Mouse (Mus musculus) limb, embryonic 14.5 days (tissue): ENCODE measurements around the gene Nfkbib. TPM values are rescaled to one million over a fixed set of nuclear protein-coding genes. Genes with fewer than 3 reads are reported as not detected.

Source experiments
- ATAC-seq: fragments of 200-750 bp; cut with Nextera tagmentation; 2 replicates; pipeline ENCODE4 v1.8.0; 2017; ENCODE audit warnings: low read depth, moderate number of reproducible peaks, moderate TSS enrichment; ENCODE audit not compliant: low FRiP score
- DNase-seq: peaks from one replicate; pipeline ENCODE4 v3.0.0-alpha.2; 2015; ENCODE audit warnings: low spot score
- H3K27ac ChIP-seq: fragments of 300-500 bp; sonication (generic); replicated peaks from 2 replicates; pipeline ENCODE4 v1.5.1; 2014; ENCODE audit warnings: low read depth, mild to moderate bottlenecking, low read length, moderate library complexity, mixed read lengths
- H3K27me3 ChIP-seq: fragments of 300-500 bp; sonication (generic); 2 replicates; pipeline ENCODE4 v1.6.1; 2014; ENCODE audit warnings: low read length, mixed read lengths; ENCODE audit not compliant: control insufficient read depth, insufficient read depth
- H3K36me3 ChIP-seq: fragments of 300-500 bp; sonication (generic); 2 replicates; pipeline ENCODE4 v1.6.1; 2014; ENCODE audit warnings: mild to moderate bottlenecking, low read length, moderate library complexity, mixed read lengths; ENCODE audit not compliant: control insufficient read depth, insufficient read depth
- H3K4me1 ChIP-seq: fragments of 300-500 bp; sonication (generic); 2 replicates; pipeline ENCODE4 v1.6.1; 2014; ENCODE audit warnings: antibody characterized with exemption, low read length, mixed read lengths; ENCODE audit not compliant: control insufficient read depth, insufficient read depth
- H3K4me2 ChIP-seq: fragments of 300-500 bp; sonication (generic); replicated peaks from 2 replicates; pipeline ENCODE4 v1.6.1; 2014; ENCODE audit warnings: low read depth, mild to moderate bottlenecking, low read length, moderate library complexity; ENCODE audit not compliant: severe bottlenecking
- H3K4me3 ChIP-seq: fragments of 300-500 bp; sonication (generic); replicated peaks from 2 replicates; pipeline ENCODE4 v1.5.1; 2014; ENCODE audit warnings: low read length
- H3K9ac ChIP-seq: fragments of 300-500 bp; sonication (generic); 2 replicates; pipeline ENCODE4 v1.6.1; 2014; ENCODE audit warnings: mild to moderate bottlenecking, low read depth, low read length, moderate library complexity; ENCODE audit not compliant: severe bottlenecking
- H3K9me3 ChIP-seq: fragments of 300-500 bp; sonication (generic); 2 replicates; pipeline ENCODE4 v1.6.1; 2016; ENCODE audit warnings: low read length; ENCODE audit not compliant: control insufficient read depth
- POLR2A ChIP-seq: fragments of 200-500 bp; IDR thresholded peaks from 2 replicates; pipeline ENCODE4 v1.8.0; 2012; ENCODE audit warnings: inconsistent platforms, mild to moderate bottlenecking, moderate library complexity, borderline replicate concordance; ENCODE audit not compliant: insufficient read depth, insufficient read length; ENCODE audit errors: extremely low read depth
- WGBS: fragments of 180-500 bp; shearing (Covaris S2); extraction: QIAGEN DNeasy Blood & Tissue Kit; methylation state at CpG from one replicate; pipeline ENCODE4 v1.1.7; 2014; 5-methylcytosine and 5-hydroxymethylcytosine counted together
- polyA plus RNA-seq, 2 experiments: library from polyadenylated mRNA; depleted of rRNA in 1 of 2; stranded (reverse) in 1 of 2; unstranded in 1 of 2; fragments of >200 nt; fragmentation: Nextera tagmentation in 1 of 2; extraction: Ambion mirVana in 1 of 2; gene quantifications; 2 replicates each; pipeline versions ENCODE4 v1.2.1 to v1.2.3; 2012 to 2014

Nfkbib gene
- polyA plus RNA-seq, 2 experiments = 27.4 to 41.9 TPM

DNA sequence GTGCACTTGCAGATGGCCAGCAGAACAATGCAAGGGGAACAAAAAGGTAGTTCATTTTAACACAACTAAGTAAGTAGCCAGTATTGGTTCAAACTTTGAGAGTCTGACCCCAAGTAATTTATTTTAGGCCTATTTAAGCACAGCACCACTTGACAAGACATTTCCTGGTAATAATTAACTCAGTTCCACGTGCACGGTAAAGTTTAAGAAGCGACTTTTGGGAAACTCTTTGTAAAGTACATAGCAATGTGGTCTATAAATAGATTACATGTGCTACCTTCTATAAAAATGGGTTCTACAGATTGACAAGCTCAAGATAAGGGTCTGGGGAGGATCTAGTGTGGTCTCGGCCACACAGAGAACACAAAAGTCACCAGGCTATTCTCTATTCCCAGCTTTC, 36.4 kb upstream of the Nfkbib start:
- H3K9me3 ChIP-seq = 0 out of 2 replicates have a peak, but pooled peaks cover 3% of the 10 kb centered on the region
- TF ChIP-seq POLR2A = no peak
- no peak overlapping the region for H3K9ac ChIP-seq
- ATAC-seq (no peak), DNase-seq (no peak)
- peak overlapping the region; percentile 90; the same call in 1 of the 2 replicates for H3K27ac ChIP-seq
- no peak overlapping the region for H3K4me3 ChIP-seq
- H3K4me2 ChIP-seq = no peak overlapping the region
- no peaks in the 10 kb centered on the region for H3K36me3 ChIP-seq
- H3K27me3 ChIP-seq = no peaks in the 10 kb centered on the region
- H3K4me1 ChIP-seq = peaks cover 32% of the 10 kb centered on the region
- WGBS = 38% methylated on average over 4 of the region's 4 CpGs

DNA sequence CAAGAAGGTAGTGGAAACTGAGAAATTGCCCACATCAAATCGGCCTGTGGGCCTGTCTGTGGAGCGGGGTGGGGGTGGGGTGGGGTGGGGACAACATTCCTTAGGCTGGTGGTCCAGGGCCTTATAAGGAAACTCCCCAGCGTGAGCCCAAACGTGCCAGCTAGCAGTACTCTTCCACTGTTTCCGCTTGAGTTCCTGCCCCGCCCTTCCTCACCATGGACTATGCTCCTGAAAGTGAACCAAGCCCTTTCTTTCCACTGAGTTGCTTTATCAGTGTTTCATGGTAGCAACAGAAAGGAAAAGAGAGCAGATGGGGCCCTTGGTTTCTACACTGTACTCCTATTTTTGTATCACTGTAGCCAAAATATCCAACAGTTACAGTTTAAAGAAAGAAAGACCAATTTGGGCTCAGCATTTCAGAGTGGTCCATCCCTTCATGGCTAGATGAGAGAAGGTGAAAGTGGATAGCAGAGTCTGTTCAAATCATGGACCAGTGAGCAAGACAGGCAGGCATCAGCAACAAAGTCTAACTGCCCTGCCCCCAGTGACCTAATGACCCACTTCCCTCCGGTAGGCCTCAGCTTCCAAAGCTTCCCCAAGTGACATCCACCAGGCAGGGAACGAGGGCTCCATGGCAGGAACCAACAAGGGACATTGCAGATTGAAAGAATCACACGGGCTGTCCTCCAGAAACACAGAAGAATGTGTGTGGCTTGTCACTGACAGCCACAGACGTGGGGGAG, 35.7 kb upstream of the Nfkbib start:
- Histone ChIP-seq H3K4me3 (no peak overlapping the region), H3K4me2 (peak overlapping the region; percentile 28; the same call in 1 of the 2 replicates), H3K36me3 (no peaks in the 10 kb centered on the region), H3K4me1 (peaks cover 29% of the 10 kb centered on the region), H3K9me3 (0 out of 2 replicates have a peak, but pooled peaks cover 3% of the 10 kb centered on the region), H3K27ac (peak overlapping the region; percentile 90), H3K27me3 (no peaks in the 10 kb centered on the region), H3K9ac (0 out of 2 replicates have a peak overlapping the region, but pooled peaks have one; percentile 3)
- DNase-seq = peak; percentile 57
- no peak for TF ChIP-seq POLR2A
- ATAC-seq = peak; percentile 61; the same call in 1 of the 2 replicates
- 10% methylated on average over 10 of the region's 10 CpGs for WGBS

DNA sequence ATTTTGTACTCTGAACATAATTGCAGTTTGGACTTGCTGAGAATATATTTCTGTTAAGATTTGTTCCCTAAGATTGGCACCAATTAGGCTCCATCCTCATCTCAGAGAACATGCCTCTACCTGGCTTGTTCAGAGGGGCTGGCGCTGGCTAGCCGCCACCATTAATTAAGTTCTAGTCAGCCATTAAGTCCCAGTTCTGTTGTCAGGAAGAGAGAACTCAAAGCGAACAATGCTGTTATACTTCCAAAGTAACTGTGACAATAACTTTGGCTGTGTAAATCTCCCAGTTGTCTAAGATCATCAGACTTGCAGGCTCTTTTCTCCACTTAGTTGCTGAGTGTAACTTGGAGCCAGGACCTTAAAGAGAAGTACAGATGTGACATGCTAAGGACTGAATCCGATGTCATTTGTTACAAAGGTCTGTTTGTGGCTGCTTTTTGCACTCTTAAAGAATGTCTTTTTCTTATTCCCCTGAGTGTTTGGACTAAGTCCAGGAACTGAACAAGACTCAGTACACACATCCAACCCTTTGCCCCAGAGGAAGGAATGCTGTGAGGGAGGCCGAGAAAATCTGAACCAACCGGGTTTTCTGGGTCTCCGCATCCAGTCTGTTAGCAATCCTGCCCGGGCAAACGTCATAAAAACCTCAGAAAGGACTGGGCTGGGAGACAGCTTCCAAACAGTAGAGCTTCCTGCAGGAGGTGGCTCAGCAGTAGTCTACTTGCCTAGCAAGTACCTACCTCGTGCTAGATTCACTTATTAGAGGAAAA, 34.8 kb upstream of the Nfkbib start:
- Histone ChIP-seq H3K27ac (peak overlapping the region; percentile 90), H3K27me3 (no peaks in the 10 kb centered on the region), H3K9ac (no peak overlapping the region), H3K4me3 (no peak overlapping the region), H3K4me1 (peaks cover 24% of the 10 kb centered on the region), H3K36me3 (no peaks in the 10 kb centered on the region), H3K4me2 (peak overlapping the region; percentile 28; the same call in 1 of the 2 replicates), H3K9me3 (0 out of 2 replicates have a peak, but pooled peaks cover 3% of the 10 kb centered on the region)
- DNase-seq (peak; percentile 72), ATAC-seq (peak; percentile 42; the same call in 1 of the 2 replicates)
- no peak for TF ChIP-seq POLR2A
- 15% methylated on average over 10 of the region's 10 CpGs for WGBS

- DNase-seq (no peak), ATAC-seq (no peak)
- H3K4me2 ChIP-seq = no peak overlapping the region
- H3K9me3 ChIP-seq = 0 out of 2 replicates have a peak, but pooled peaks cover 3% of the 10 kb centered on the region
- no peaks in the 10 kb centered on the region for H3K27me3 ChIP-seq
- H3K27ac ChIP-seq = peak overlapping the region; percentile 90
- TF ChIP-seq POLR2A = no peak
- H3K4me3 ChIP-seq = no peak overlapping the region
- H3K9ac ChIP-seq = no peak overlapping the region
- peaks cover 24% of the 10 kb centered on the region for H3K4me1 ChIP-seq
- WGBS = 62% methylated on average over 3 of the region's 3 CpGs
- H3K36me3 ChIP-seq = no peaks in the 10 kb centered on the region
These were observed 34.1 kb upstream of the Nfkbib start for GRCm38 (mm10) chr7:28801451-28801850.

- no peak overlapping the region for H3K4me2 ChIP-seq
- no peak overlapping the region for H3K9ac ChIP-seq
- WGBS = 95% methylated on average over 9 of the region's 9 CpGs
- TF ChIP-seq POLR2A = no peak
- H3K27me3 ChIP-seq = no peaks in the 10 kb centered on the region
- H3K9me3 ChIP-seq = 0 out of 2 replicates have a peak, but pooled peaks cover 3% of the 10 kb centered on the region
- H3K4me3 ChIP-seq = no peak overlapping the region
- no peak for DNase-seq
- no peak for ATAC-seq
- no peak overlapping the region for H3K27ac ChIP-seq
- H3K4me1 ChIP-seq = peaks cover 24% of the 10 kb centered on the region
- no peaks in the 10 kb centered on the region for H3K36me3 ChIP-seq
These were observed 32.7 kb upstream of the Nfkbib start for GRCm38 (mm10) chr7:28799994-28800393.
